Mouse (Mus musculus) kidney, adult 8-10 months (tissue): ENCODE measurements around the gene Catspere2.
"Not testable (repeated sequence)": the region's sequence is repeated elsewhere in the genome, so short reads cannot be mapped to it uniquely, and the experiment has no call there.

Experiments
- DNase-seq, 2 experiments: peaks; one replicate each; pipeline ENCODE4 v3.0.0; 2022

The Catspere2 gene

GRCm38 (mm10) chr1:177983024-177983450, at the start of gene Catspere2:
Gene Catspere2 (plus strand): TSS chr1:177983423.
- peak; percentile 100 for DNase-seq

DNA sequence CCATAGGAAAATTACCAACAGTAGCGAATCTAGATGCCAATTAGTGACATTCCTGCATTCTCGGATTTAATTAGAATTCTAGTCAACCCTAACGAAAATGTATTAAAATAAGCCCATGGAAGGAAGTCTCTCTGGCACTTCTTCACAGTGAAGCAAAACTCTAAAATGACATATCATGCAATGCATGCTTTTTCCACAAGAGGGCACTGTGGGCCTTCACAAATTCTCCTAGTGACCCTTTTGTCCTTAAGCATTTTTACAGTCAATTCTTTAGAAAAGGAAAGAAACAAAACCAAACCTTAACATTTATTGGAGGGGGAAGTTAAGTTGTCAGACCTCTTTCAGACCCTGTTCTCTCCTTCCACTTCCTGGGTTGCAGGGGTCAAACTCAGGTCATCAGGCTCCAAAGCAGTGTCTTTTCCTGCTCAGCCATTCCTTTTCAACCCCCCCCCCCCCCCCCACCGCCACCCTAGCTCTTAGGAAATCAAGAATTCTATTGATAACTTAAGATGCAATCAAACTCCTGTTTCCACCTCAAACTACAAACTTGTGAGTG, 42.7 kb upstream of the Catspere2 start:
- peak in 1 of 2 experiments; percentile 14 for DNase-seq

GRCm38 (mm10) chr1:177981276-177981675, 1.9 kb upstream of the Catspere2 start:
- DNase-seq, result no peak

DNA sequence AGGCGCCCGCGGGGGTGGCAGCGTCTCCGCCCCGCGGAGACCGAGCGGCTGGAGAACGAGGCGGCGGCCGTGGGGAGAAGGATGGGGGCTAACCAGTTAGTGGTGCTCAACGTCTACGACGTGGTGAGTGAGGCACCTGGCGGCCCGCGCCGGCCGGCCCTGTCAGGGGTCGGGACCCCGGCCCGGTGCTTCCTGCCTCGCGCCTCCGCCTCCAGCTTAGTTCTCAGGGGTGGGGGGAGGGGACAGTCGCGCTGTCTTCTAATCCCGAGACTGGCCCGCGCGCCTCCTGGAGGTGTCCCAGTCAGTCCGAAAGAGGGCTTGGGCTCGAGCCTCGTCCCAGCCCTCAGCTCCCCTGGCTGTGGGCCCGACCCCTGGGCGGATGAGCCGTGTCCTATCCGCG, 359 bp downstream of the Catspere2 start:
- not testable (repeated sequence) for DNase-seq

GRCm38 (mm10) chr1:177984206-177984605, 983 bp downstream of the Catspere2 start:
- DNase-seq, result peak; percentile 37 to 63

DNA sequence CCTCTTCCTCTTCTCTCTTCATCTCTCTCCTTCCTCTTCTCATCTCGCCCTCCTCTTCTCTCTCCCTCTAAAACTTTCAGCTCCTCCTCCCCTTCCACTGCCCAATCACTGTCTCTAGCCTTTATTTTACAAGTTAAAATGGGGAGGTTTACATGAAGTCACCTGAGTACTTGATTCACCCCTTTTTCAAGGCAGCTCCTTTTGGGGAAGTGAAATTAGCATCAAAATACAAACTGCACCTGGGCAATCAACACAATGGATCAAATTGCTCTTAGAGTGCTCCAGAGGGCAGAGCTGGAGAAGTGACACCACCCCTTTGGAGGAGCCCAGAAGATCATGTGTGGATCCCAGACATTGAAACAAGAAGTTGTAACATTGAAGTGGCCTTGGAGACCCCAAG, 4.3 kb downstream of the Catspere2 start:
- not testable (repeated sequence) for DNase-seq

- not testable (repeated sequence) for DNase-seq
Measured at GRCm38 (mm10) chr1:178072798-178073197, 89.6 kb downstream of the Catspere2 start.

DNA sequence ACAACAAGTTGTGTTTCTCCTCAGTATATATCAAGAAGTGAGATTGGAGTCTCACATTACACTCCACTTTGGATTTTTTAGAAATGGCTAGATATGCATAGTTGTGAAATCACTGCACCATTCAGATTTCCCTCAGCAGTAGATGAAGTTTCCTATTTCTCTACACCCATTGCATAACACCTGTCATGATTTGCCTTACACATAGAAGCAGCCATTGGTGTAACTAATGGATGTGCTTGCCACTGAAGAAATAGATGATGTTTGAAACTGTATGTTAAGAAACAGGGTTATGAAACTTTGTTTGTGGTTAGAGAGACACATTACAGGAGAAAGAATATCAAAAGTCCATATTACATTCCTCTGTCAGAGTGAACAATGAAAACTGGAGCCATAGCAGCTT, 114.6 kb downstream of the Catspere2 start:
- DNase-seq, result not testable (repeated sequence)

- DNase-seq, result not testable (repeated sequence)
Measured at GRCm38 (mm10) chr1:178108514-178108913, 125.3 kb downstream of the Catspere2 start.

GRCm38 (mm10) chr1:178122236-178122635, 139.0 kb downstream of the Catspere2 start:
- not testable (repeated sequence) for DNase-seq

DNA sequence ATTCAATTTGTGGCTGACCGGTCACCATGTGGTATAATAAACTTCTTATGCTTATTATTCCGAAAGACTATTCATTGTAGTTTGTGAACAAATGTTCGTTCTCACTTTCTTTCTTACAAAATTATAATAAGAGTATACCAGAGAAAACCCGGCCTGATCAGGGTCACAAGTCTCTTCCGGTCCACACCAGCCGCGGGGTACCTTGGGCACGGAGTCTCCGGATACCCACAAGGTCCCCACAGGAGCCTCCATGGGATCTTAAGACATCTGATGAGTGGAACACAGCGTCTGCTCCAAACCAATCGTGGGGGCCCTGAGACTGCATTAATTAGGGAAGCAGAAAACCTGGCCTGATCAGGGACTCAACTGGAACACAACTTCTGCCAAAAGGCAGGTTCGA, 151.1 kb downstream of the Catspere2 start:
- no peak for DNase-seq

DNA sequence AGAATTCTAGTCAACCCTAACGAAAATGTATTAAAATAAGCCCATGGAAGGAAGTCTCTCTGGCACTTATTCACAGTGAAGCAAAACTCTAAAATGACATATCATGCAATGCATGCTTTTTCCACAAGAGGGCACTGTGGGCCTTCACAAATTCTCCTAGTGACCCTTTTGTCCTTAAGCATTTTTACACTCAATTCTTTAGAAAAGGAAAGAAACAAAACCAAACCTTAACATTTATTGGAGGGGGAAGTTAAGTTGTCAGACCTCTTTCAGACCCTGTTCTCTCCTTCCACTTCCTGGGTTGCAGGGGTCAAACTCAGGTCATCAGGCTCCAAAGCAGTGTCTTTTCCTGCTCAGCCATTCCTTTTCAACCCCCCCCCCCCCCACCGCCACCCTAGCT, 163.3 kb downstream of the Catspere2 start:
- peak; percentile 27 to 49 for DNase-seq

DNA sequence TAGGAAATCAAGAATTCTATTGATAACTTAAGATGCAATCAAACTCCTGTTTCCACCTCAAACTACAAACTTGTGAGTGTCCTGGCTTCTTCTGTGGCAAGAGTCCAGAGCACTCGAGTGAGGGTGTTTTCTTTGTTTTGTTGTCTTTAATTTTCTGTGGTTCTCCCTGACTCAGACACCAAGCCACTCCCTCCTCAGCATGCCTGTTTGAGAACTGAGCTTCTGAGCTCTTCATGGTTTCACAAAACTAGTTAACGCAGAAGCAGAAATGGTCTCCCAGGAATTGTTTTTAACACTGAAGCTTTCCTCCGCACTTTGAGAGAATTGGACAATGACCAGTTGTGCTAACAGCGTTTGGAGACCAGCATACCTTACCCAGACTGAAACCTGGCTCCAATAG, 163.7 kb downstream of the Catspere2 start:
- DNase-seq, result not testable (repeated sequence)

DNA sequence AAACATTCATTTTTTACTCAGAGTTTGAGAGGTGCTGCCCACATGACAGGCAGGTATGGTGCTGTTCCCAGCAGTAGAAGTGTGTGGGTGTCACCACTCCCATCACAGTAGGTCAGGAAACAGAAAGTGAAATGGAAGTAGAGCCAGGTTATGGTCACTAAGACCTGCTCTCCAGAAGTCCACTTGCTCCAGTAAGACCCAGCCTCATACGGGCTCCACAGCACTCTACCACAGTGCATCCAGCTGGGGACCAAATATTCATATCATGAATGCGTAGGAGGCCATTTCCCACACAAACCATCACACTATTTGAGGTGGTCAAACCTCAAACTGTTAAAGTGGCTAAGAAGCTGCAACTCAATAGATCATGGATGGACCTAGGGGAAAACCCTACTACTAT, 199.0 kb downstream of the Catspere2 start:
- no peak for DNase-seq

GRCm38 (mm10) chr1:178185591-178185990, 202.4 kb downstream of the Catspere2 start:
- no peak for DNase-seq

GRCm38 (mm10) chr1:178187216-178187791, 204.1 kb downstream of the Catspere2 start, which contains the start of gene Desi2:
Gene Desi2 (plus strand): TSS chr1:178187417.
- DNase-seq, result peak; percentile 98 to 99

DNA sequence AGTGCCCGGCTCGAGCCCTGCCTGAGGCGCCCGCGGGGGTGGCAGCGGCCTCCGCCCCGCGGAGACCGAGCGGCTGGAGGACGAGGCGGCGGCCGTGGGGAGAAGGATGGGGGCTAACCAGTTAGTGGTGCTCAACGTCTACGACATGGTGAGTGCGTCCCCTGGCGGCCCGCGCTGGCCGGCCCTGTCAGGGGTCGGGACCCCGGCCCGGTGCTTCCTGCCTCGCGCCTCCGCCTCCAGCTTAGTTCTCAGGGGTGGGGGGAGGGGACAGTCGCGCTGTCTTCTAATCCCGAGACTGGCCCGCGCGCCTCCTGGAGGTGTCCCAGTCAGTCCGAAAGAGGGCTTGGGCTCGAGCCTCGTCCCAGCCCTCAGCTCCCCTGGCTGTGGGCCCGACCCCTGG, 204.6 kb downstream of the Catspere2 start:
- DNase-seq, result not testable (repeated sequence)

DNA sequence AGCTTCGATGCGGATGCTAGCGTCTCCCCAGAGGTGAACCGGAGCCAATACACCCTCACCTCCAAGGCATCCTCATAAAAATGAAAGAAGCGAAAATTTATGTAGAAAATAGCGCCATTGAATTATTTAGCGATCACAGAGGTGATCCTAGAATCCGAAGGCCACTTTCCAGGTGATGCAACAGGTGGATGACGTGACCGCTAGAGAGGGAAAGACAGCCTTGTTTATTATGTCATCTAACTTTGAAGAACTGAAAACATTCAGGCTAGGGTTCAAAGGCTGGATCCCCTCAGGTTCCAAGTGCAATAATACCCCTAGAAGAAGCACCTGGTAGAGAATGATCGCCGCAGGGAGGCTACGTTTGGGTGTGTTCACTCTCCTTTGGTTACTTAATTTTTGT, 205.2 kb downstream of the Catspere2 start:
- DNase-seq, result peak; percentile 18 to 22

- no peak for DNase-seq
Measured at GRCm38 (mm10) chr1:178205701-178206325, 222.6 kb downstream of the Catspere2 start.

DNA sequence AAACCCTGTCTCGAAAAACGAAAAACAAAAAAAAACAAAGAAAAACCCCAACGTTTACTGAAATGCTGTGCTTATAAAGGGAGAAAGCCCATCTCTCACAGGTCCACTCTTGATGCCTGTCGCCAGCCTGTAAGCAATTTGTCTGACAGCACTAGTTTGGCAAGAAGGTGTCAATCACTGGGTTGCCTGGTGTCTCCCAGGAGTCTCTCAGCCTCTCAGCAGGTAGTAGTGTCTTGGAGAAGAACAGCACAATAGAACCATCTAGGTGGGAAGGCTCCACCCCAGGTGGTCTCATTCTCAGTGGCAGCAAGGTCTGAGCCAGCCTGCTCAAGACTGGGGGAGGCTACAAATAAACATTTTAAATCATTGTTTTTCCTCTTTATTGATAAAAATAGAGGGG, 224.6 kb downstream of the Catspere2 start:
- DNase-seq, result not testable (repeated sequence)

- no peak for DNase-seq
Measured at GRCm38 (mm10) chr1:178209966-178210365, 226.7 kb downstream of the Catspere2 start.

- DNase-seq, result no peak
Measured at GRCm38 (mm10) chr1:178217157-178217556, 233.9 kb downstream of the Catspere2 start.

DNA sequence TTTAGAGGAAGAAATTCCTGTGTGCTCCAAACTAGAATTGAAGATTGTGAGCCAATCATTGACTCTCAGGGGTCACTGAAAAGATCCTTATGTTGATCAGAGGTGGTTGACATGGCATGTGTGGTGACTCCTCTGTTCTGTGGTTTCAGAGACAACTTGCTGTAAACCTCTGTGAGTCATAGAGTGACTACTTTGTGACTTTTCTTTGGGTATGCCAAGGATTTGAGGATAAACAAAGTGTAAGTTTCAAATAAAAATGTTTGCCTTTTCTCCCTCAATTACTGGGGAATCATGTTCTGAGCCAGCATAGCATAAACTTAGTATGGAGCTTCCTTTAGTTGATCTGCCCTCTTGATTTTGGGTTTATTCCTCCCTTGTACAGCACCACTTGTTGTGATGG, 235.1 kb downstream of the Catspere2 start:
- no peak for DNase-seq
